Mouse (Mus musculus): ENCODE results near the gene Tacc2.

Tacc2 gene

GRCm38 (mm10) chr7:130785923-130786575 is 208.8 kb downstream of the Tacc2 start:
- no peak for DNase-seq

GRCm38 (mm10) chr7:130786708-130787107 is 209.5 kb downstream of the Tacc2 start:
- no peak for DNase-seq

- DNase-seq = no peak
Measured at GRCm38 (mm10) chr7:130787537-130787936, 210.3 kb downstream of the Tacc2 start.

GRCm38 (mm10) chr7:130788950-130789349 is 211.7 kb downstream of the Tacc2 start:
- no peak for DNase-seq

- DNase-seq = no peak
Measured at GRCm38 (mm10) chr7:130789456-130789855, 212.2 kb downstream of the Tacc2 start.

- DNase-seq = no peak
Measured at GRCm38 (mm10) chr7:130793671-130794070, 216.4 kb downstream of the Tacc2 start.

- no peak for DNase-seq
Measured at GRCm38 (mm10) chr7:130796786-130797185, 219.5 kb downstream of the Tacc2 start.

- no peak for DNase-seq
Measured at GRCm38 (mm10) chr7:130797524-130797923, 220.3 kb downstream of the Tacc2 start.

- DNase-seq = no peak
Measured at GRCm38 (mm10) chr7:130799418-130799817, 222.2 kb downstream of the Tacc2 start.

GRCm38 (mm10) chr7:130800681-130801080 is 223.4 kb downstream of the Tacc2 start:
- no peak for DNase-seq

- DNase-seq = no peak
Measured at GRCm38 (mm10) chr7:130801811-130802210, 224.6 kb downstream of the Tacc2 start.

GRCm38 (mm10) chr7:130803251-130803825 is 226.1 kb downstream of the Tacc2 start:
- DNase-seq = no peak

GRCm38 (mm10) chr7:130804991-130805390 is 227.8 kb downstream of the Tacc2 start:
- no peak for DNase-seq

GRCm38 (mm10) chr7:130807749-130808148 is 230.5 kb downstream of the Tacc2 start:
- peak; percentile 31 for DNase-seq

GRCm38 (mm10) chr7:130808694-130809093 is 231.5 kb downstream of the Tacc2 start:
- DNase-seq = no peak

GRCm38 (mm10) chr7:130810238-130810637 is 233.0 kb downstream of the Tacc2 start:
- no peak for DNase-seq

GRCm38 (mm10) chr7:130812407-130812806 is 235.2 kb downstream of the Tacc2 start:
- no peak for DNase-seq

All from right cerebral cortex, postnatal 14 days (tissue).